Mouse (Mus musculus) embryonic fibroblast, embryonic 13.5 days (primary cell): ENCODE measurements around the gene Itga9.

Experiments
- CTCF ChIP-seq: IDR thresholded peaks from 2 replicates; pipeline ENCODE4 v1.5.1; 2011; ENCODE audit warnings: mild to moderate bottlenecking, control low read depth, low read length, moderate library complexity, borderline replicate concordance; ENCODE audit not compliant: insufficient read depth
- POLR2A ChIP-seq: IDR thresholded peaks from 2 replicates; pipeline ENCODE4 v1.6.1; 2011; ENCODE audit warnings: low read depth, mild to moderate bottlenecking, control low read depth, low read length, moderate library complexity

DNA sequence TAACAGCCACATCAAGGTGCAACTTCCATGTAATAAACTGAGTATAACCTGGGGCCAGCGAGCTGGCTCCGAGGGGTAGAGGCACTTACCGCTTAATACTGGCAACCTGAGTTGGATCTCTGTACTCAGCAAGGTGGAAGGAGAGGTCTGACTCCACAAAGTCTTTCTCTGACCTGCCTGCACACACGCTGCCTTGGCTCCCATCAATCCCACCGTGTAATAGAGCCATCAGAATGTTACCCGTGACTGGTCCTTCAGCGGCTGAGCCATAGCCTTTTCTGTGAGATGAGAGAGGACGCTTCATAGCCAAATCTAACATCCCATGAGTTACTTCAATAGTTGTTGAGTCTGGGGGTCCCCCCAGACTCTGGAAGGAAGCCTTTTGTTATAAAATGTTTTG, 13.0 kb upstream of the Itga9 start:
- TF ChIP-seq CTCF, result no peak
- TF ChIP-seq POLR2A, result no peak
